Mouse (Mus musculus): ENCODE data around the gene Defa31. TPM values are rescaled to one million over a fixed set of nuclear protein-coding genes. Genes with fewer than 3 reads are reported as not detected.
"Not testable (repeated sequence)": the region's sequence is repeated elsewhere in the genome, so short reads cannot be mapped to it uniquely, and the experiment has no call there.

The Defa31 gene
- not detected in 2 replicates for polyA plus RNA-seq (2015; fragmentation: Nextera tagmentation; extraction: Ambion mirVana)

GRCm38 (mm10) chr8:21191314-21191713 lies at the start of gene Defa31:
Gene Defa31 (plus strand): TSS chr8:21191614.
- no CpG with 5 or more reads among the region's 1 CpGs for WGBS
- H3K9ac ChIP-seq; H3K9me3 ChIP-seq; H3K27me3 ChIP-seq; H3K4me1 ChIP-seq (replicated peaks); H3K27ac ChIP-seq (replicated peaks); H3K4me2 ChIP-seq; H3K4me3 ChIP-seq; ATAC-seq (ENCODE audit: low FRiP score, low read depth); H3K36me3 ChIP-seq: not testable (repeated sequence)

- not testable (repeated sequence) for H3K4me3 ChIP-seq; H3K4me2 ChIP-seq; ATAC-seq (ENCODE audit: low FRiP score, low read depth); H3K9me3 ChIP-seq; H3K27ac ChIP-seq (replicated peaks); H3K36me3 ChIP-seq; H3K9ac ChIP-seq; H3K4me1 ChIP-seq (replicated peaks); H3K27me3 ChIP-seq
- no CpG with 5 or more reads among the region's 1 CpGs for WGBS
Measured at GRCm38 (mm10) chr8:21161977-21162376, 29.4 kb upstream of the Defa31 start, which contains the start of gene Defa22. Gene Defa22 (plus strand): TSS chr8:21162277.

- no CpG with 5 or more reads among the region's 1 CpGs for WGBS
- not testable (repeated sequence) for H3K4me1 ChIP-seq (replicated peaks); H3K27ac ChIP-seq (replicated peaks); H3K27me3 ChIP-seq; ATAC-seq (ENCODE audit: low FRiP score, low read depth); H3K4me2 ChIP-seq; H3K36me3 ChIP-seq; H3K9me3 ChIP-seq; H3K4me3 ChIP-seq; H3K9ac ChIP-seq
Measured at GRCm38 (mm10) chr8:21201261-21201660, 9.8 kb downstream of the Defa31 start, which contains the start of gene Gm15293. Gene Gm15293 (plus strand): TSS chr8:21201561.

Other genes starting within 250 kb of the Defa31 start
- not detected in 2 replicates for gene AY761185, start 246.9 kb upstream of the Defa31 start, polyA plus RNA-seq (2015; fragmentation: Nextera tagmentation; extraction: Ambion mirVana)
- not detected in 2 replicates for gene Defa21, start 166.1 kb upstream of the Defa31 start, polyA plus RNA-seq (2015; fragmentation: Nextera tagmentation; extraction: Ambion mirVana)
- not detected in 2 replicates for gene Defa23, start 136.6 kb upstream of the Defa31 start, polyA plus RNA-seq (2015; fragmentation: Nextera tagmentation; extraction: Ambion mirVana)
- gene Defa35, start 126.6 kb upstream of the Defa31 start, polyA plus RNA-seq (2015; fragmentation: Nextera tagmentation; extraction: Ambion mirVana), result not detected in 2 replicates
- gene Defa25, start 107.2 kb upstream of the Defa31 start, polyA plus RNA-seq (2015; fragmentation: Nextera tagmentation; extraction: Ambion mirVana), result not detected in 2 replicates
- gene Gm14851, start 95.6 kb upstream of the Defa31 start, polyA plus RNA-seq (2015; fragmentation: Nextera tagmentation; extraction: Ambion mirVana), result not detected in 2 replicates
- not detected in 2 replicates for gene Defa30, start 57.0 kb upstream of the Defa31 start, polyA plus RNA-seq (2015; fragmentation: Nextera tagmentation; extraction: Ambion mirVana)
- gene Defa22, start 29.3 kb upstream of the Defa31 start, polyA plus RNA-seq (2015; fragmentation: Nextera tagmentation; extraction: Ambion mirVana), result not detected in 2 replicates
- not detected in 2 replicates for gene Gm15293, start 9.9 kb downstream of the Defa31 start, polyA plus RNA-seq (2015; fragmentation: Nextera tagmentation; extraction: Ambion mirVana)
- not detected in 2 replicates for gene Gm15292, start 58.1 kb downstream of the Defa31 start, polyA plus RNA-seq (2015; fragmentation: Nextera tagmentation; extraction: Ambion mirVana)
- gene Defa27, start 123.9 kb downstream of the Defa31 start, polyA plus RNA-seq (2015; fragmentation: Nextera tagmentation; extraction: Ambion mirVana), result not detected in 2 replicates
- gene Defa29, start 135.4 kb downstream of the Defa31 start, polyA plus RNA-seq (2015; fragmentation: Nextera tagmentation; extraction: Ambion mirVana), result not detected in 2 replicates
- gene Defa2, start 186.9 kb downstream of the Defa31 start, polyA plus RNA-seq (2015; fragmentation: Nextera tagmentation; extraction: Ambion mirVana), result not detected in 2 replicates
- gene Defa33, start 200.2 kb downstream of the Defa31 start, polyA plus RNA-seq (2015; fragmentation: Nextera tagmentation; extraction: Ambion mirVana), result not detected in 2 replicates
- not detected in 2 replicates for gene Defa36, start 235.8 kb downstream of the Defa31 start, polyA plus RNA-seq (2015; fragmentation: Nextera tagmentation; extraction: Ambion mirVana)